Mouse (Mus musculus) lung, embryonic 15.5 days (tissue): ENCODE measurements around the gene Whrn. TPM values are rescaled to one million over a fixed set of nuclear protein-coding genes. Genes with fewer than 3 reads are reported as not detected.

Source experiments
- ATAC-seq: fragments of 200-750 bp; cut with Nextera tagmentation; 2 replicates; pipeline ENCODE4 v1.8.0; 2017; ENCODE audit warnings: moderate number of reproducible peaks, borderline replicate concordance; ENCODE audit not compliant: low FRiP score, low TSS enrichment; ENCODE audit errors: extremely low read depth
- H3K27ac ChIP-seq: fragments of 300-500 bp; sonication (generic); 2 replicates; pipeline ENCODE4 v1.5.1; 2015; ENCODE audit warnings: moderate library complexity, mild to moderate bottlenecking, inconsistent platforms
- H3K27me3 ChIP-seq: fragments of 300-500 bp; sonication (generic); 2 replicates; pipeline ENCODE4 v1.6.1; 2015; ENCODE audit warnings: inconsistent platforms
- H3K36me3 ChIP-seq: fragments of 300-500 bp; sonication (generic); 2 replicates; pipeline ENCODE4 v1.6.1; 2015; ENCODE audit warnings: inconsistent platforms
- H3K4me1 ChIP-seq: fragments of 300-500 bp; sonication (generic); 2 replicates; pipeline ENCODE4 v1.6.1; 2015; ENCODE audit warnings: inconsistent platforms
- H3K4me2 ChIP-seq: fragments of 300-500 bp; sonication (generic); 2 replicates; pipeline ENCODE4 v1.6.1; 2015; ENCODE audit warnings: inconsistent platforms, mild to moderate bottlenecking, moderate library complexity
- H3K4me3 ChIP-seq: fragments of 300-500 bp; sonication (generic); 2 replicates; pipeline ENCODE4 v1.5.1; 2015; ENCODE audit warnings: mild to moderate bottlenecking, inconsistent platforms
- H3K9ac ChIP-seq: fragments of 300-500 bp; sonication (generic); 2 replicates; pipeline ENCODE4 v1.6.1; 2015; ENCODE audit warnings: inconsistent platforms
- H3K9me3 ChIP-seq: fragments of 300-500 bp; sonication (generic); 2 replicates; pipeline ENCODE4 v1.6.1; 2016; ENCODE audit warnings: inconsistent platforms
- WGBS: fragments of 180-500 bp; shearing (Covaris S2); methylation state at CpG from one replicate; pipeline ENCODE4 v1.1.7; 2015; 5-methylcytosine and 5-hydroxymethylcytosine counted together
- polyA plus RNA-seq: library from polyadenylated mRNA; unstranded; fragments of >200 nt; fragmentation: Nextera tagmentation; extraction: Ambion mirVana; gene quantifications from 2 replicates; pipeline ENCODE4 v1.2.1, GENCODE M21; 2015

Gene Whrn
- polyA plus RNA-seq, 1 experiment from 2014 or later: 2.7 TPM

DNA sequence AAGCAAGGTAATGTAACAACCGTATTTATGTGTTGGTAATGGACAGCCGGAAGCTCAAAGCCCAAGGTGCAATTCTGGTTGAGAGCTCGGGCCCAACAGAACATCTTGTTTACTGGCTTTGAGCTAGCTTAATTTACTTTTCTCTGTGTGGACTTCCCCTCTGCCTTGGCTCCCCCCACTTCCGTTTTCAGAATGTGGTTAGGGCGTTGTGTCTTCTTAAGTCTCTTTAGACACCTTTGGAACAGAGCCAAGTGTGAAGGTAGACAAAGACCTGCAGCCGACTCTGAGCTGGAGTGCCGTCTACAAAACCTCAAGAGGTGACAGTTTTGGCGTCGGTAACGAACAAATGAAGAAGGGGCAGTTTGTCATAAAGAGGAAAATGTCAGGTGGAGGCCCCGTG lies 110.0 kb downstream of the Whrn start:
- ATAC-seq: no peak

DNA sequence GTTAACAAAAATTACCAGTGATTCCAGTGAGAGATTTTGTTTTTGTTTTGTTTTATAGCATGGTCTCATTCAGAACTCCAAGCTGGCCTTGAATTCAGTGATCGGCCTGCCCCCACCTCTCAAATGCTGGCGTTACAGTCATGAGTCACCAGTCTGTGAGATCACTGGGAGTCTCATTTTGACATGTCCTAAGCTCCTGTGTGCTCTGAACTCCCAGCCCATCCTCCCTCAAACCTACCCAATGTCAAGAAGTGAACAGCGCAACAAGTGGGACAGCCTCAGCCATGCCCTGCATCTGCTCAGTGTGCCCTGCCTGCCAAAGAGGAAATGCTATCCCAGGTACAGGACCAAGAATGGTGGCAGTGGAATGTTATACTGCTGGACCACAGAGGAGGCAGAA lies 110.5 kb downstream of the Whrn start:
- H3K27ac ChIP-seq: no peak overlapping the region
- no peak overlapping the region for H3K9ac ChIP-seq
- H3K36me3 ChIP-seq: peaks cover 49% of the 10 kb centered on the region
- no peak for ATAC-seq
- H3K9me3 ChIP-seq: no peaks in the 10 kb centered on the region
- 87% methylated on average over 3 of the region's 3 CpGs for WGBS
- no peak overlapping the region for H3K4me2 ChIP-seq
- no peaks in the 10 kb centered on the region for H3K27me3 ChIP-seq
- H3K4me1 ChIP-seq: no peaks in the 10 kb centered on the region
- no peak overlapping the region for H3K4me3 ChIP-seq

More for the DNA sequence above, 110.0 kb downstream of the Whrn start:
- no peaks in the 10 kb centered on the region for H3K27me3 ChIP-seq
- H3K9me3 ChIP-seq: no peaks in the 10 kb centered on the region
- H3K4me2 ChIP-seq: no peak overlapping the region
- no peaks in the 10 kb centered on the region for H3K4me1 ChIP-seq
- no peak overlapping the region for H3K9ac ChIP-seq
- no peak overlapping the region for H3K4me3 ChIP-seq
- peaks cover 45% of the 10 kb centered on the region for H3K36me3 ChIP-seq
- no peak overlapping the region for H3K27ac ChIP-seq
- WGBS: 60% methylated on average over 11 of the region's 11 CpGs

DNA sequence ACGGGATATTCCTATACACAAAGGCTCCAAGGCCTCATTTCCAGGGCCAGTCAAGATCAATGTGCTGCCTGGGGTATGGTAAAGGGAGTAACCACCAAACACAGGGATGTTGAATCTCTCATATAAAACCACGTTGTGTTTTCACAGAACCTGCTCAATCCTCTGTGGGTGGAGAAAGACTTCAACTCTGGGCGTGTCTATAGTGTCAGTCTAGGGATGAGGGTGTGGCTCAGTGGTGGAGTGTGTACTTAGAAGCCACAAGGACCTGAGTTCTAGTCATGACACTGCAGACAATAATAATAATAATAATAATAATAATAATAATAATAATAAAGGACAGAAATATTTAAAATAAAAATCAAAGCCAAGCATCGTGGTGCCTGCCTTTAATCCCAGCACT lies 111.5 kb downstream of the Whrn start:
- H3K27me3 ChIP-seq: no peaks in the 10 kb centered on the region
- no peaks in the 10 kb centered on the region for H3K4me1 ChIP-seq
- WGBS: 86% methylated on average over 4 of the region's 4 CpGs
- peaks cover 58% of the 10 kb centered on the region for H3K36me3 ChIP-seq
- no peak overlapping the region for H3K9ac ChIP-seq
- H3K9me3 ChIP-seq: no peaks in the 10 kb centered on the region
- H3K4me3 ChIP-seq: no peak overlapping the region
- H3K27ac ChIP-seq: no peak overlapping the region
- ATAC-seq: no peak
- H3K4me2 ChIP-seq: no peak overlapping the region

DNA sequence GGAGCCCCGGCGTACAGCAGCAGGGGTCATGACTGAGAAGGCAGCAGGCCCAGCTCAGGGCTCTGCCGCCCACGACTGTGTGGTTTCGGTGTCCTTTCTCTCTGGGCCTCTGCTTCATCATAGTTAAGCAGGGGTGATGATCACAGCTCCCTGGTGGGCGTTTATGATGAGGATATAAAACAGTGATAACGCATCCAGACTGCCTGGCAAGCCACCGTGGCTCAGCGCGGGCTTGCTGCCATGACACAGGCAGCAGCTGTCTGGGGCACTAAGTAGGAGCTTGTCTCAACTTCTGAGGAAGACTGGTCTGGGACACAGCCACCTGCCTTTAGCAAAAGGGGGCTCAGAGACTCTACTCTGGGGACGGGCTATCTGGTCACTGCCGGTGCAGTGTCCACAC lies 112.3 kb downstream of the Whrn start:
- Histone ChIP-seq H3K4me3 (no peak overlapping the region), H3K36me3 (peaks cover 60% of the 10 kb centered on the region), H3K9me3 (no peaks in the 10 kb centered on the region), H3K27me3 (no peaks in the 10 kb centered on the region), H3K4me2 (no peak overlapping the region), H3K9ac (no peak overlapping the region), H3K27ac (no peak overlapping the region), H3K4me1 (no peaks in the 10 kb centered on the region)
- no peak for ATAC-seq
- WGBS: 87% methylated on average over 12 of the region's 12 CpGs

DNA sequence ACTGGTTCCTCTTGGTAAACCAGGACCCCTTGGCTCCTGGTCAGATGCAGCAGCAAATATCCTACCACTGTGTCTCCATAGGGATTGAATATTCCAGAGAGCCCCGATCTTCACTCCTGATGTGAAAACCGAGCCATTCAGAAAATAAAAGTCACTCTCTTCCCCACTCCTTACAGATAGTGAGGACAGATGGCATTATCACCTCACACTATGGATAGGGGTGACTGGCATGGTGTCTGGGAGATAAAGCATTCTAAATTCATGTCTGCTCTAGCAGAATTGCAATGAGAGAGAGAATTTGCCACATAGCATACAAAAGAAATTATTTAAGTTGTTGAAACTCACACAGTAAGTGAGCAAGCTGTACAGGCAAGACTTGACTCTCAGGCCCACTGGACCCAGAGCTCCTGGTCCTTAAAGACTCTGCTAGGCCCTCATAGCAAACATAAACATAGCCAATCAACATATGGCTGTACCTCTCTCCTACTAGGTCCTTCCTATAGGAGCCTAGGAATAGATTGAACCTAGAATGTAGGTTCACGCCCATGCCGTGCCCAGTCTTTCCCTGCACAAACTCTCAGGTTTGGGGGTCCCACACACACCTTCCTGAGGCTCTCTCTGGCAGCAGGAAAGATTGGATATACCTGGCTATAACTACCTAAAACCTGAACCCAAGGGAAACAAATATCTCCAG lies 113.0 kb downstream of the Whrn start:
- Histone ChIP-seq H3K9ac (no peak overlapping the region), H3K4me3 (no peak overlapping the region), H3K27ac (no peak overlapping the region), H3K4me2 (no peak overlapping the region), H3K27me3 (no peaks in the 10 kb centered on the region), H3K4me1 (no peaks in the 10 kb centered on the region), H3K36me3 (peaks cover 63% of the 10 kb centered on the region), H3K9me3 (no peaks in the 10 kb centered on the region)
- no peak for ATAC-seq
- WGBS: 91% methylated on average over 4 of the region's 4 CpGs

DNA sequence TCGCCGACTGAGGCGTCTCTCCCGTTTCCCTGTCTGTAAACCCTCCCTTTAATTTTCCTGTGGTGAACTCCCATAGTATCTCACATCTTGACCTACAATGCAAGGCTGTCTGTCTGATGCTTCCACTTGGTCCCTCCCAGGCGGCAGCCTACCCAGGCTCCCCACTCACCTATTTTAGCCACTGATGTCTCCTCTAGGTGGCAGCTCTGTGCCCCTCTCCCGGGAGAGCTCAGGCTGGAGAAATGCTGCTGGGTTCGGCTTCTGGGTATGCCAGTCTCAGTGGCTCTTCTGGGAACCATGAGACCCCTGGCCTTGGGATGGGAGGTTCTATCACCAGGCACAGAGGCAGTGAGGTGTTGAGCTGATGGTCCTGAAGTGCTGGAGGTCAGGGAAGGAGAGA lies 118.3 kb downstream of the Whrn start:
- Histone ChIP-seq H3K27ac (no peak overlapping the region), H3K27me3 (no peaks in the 10 kb centered on the region), H3K36me3 (peaks cover 73% of the 10 kb centered on the region), H3K4me3 (no peak overlapping the region), H3K9me3 (no peaks in the 10 kb centered on the region), H3K4me2 (no peak overlapping the region), H3K9ac (no peak overlapping the region), H3K4me1 (no peaks in the 10 kb centered on the region)
- no peak for ATAC-seq
- WGBS: 61% methylated on average over 7 of the region's 7 CpGs

DNA sequence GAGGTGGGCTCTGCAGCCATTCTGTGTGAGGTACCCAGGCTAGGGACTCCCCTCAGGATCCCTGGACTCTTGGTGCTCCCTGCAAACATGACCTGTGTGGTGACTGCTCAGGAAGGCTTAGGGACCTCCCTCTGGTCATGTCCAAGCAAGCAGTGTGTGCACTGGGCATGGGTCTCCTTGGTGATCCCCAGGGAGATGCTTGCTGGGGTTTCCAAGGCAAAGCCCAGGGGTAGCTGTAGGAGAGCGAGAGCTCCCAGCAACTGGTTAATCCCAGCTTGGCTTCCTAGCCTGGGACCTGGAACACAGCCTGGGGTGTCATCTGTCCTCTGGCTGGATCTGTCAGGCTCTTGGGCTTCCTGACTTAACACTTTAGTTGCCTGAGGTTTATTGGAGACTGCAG lies 120.4 kb downstream of the Whrn start:
- Histone ChIP-seq H3K4me2 (no peak overlapping the region), H3K27ac (no peak overlapping the region), H3K9me3 (no peaks in the 10 kb centered on the region), H3K4me1 (no peaks in the 10 kb centered on the region), H3K36me3 (peaks cover 65% of the 10 kb centered on the region), H3K4me3 (no peak overlapping the region), H3K27me3 (no peaks in the 10 kb centered on the region), H3K9ac (no peak overlapping the region)
- ATAC-seq: no peak
- WGBS: 52% methylated on average over 1 of the region's 1 CpGs

DNA sequence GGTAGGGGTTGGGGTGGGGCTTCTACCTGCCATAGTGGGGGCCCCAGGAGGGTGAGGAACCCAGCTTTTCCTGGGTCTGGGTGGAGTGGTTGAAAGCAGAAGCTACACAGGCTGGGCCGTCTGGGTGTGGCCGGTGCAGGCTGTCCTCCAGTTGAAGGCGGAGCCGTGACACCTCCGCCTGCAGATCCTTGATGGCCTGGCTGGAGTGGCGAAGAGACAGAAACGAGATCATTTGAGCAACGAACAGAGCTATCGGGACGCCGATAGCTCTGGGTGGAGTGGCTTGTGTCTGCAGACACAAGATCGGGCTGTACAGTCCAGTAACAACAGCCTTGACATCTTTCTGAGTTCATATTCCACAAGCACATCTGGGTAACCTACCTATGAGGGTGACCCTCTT lies 121.5 kb downstream of the Whrn start:
- Histone ChIP-seq H3K4me3 (no peak overlapping the region), H3K4me2 (no peak overlapping the region), H3K4me1 (no peaks in the 10 kb centered on the region), H3K9me3 (no peaks in the 10 kb centered on the region), H3K27ac (no peak overlapping the region), H3K36me3 (peaks cover 65% of the 10 kb centered on the region), H3K27me3 (no peaks in the 10 kb centered on the region), H3K9ac (no peak overlapping the region)
- 75% methylated on average over 12 of the region's 12 CpGs for WGBS
- ATAC-seq: peak; percentile 14; the same call in 1 of the 2 replicates

DNA sequence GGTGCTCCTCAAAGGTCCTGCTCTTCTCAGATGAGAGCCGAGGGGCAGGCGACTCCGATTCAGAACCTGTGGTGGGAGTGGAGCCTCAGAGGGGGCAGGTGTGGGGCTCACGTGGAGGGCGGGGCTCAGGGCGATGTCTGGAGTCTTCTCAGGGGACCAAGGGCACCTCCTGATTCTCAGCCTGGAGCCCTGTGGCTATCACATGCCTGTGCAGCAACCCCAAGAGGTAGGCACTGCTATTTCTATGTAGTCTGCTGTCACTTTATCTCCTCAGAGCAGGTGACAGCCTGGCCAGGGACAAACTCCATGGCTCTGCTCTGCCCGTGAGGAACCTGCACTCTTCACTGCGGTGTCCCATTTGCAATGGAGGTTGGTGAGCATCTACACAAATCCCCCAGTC lies 122.4 kb downstream of the Whrn start:
- Histone ChIP-seq H3K9ac (no peak overlapping the region), H3K36me3 (peaks cover 63% of the 10 kb centered on the region)

DNA sequence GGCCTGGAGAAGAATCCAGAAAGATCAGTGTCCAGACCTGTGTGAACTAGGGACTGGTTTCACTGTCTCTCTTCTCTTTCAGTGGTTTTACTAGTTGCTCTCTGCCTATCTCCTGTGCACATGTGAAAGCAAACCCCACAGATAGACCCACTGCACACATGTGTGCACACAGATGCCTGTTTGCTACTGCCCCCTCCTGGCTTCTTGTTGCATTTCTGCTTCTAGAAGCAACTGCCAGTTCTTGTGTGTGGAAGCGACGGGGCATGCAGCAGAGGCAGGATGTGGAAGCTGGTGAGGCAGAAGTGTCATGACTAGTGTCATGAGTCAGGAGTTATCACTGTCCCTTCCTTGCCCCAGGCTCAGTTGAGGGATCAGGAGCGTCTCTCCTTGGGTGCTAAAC lies 123.9 kb downstream of the Whrn start:
- H3K4me1 ChIP-seq: no peaks in the 10 kb centered on the region
- ATAC-seq: no peak
- peaks cover 60% of the 10 kb centered on the region for H3K36me3 ChIP-seq
- H3K9me3 ChIP-seq: no peaks in the 10 kb centered on the region
- WGBS: 42% methylated on average over 3 of the region's 3 CpGs
- no peak overlapping the region for H3K27ac ChIP-seq
- no peak overlapping the region for H3K4me2 ChIP-seq
- H3K27me3 ChIP-seq: no peaks in the 10 kb centered on the region
- no peak overlapping the region for H3K4me3 ChIP-seq
- no peak overlapping the region for H3K9ac ChIP-seq

More for the DNA sequence above, 122.4 kb downstream of the Whrn start:
- H3K4me3 ChIP-seq: no peak overlapping the region
- no peak overlapping the region for H3K4me2 ChIP-seq
- WGBS: 94% methylated on average over 8 of the region's 8 CpGs
- no peak overlapping the region for H3K27ac ChIP-seq
- no peaks in the 10 kb centered on the region for H3K27me3 ChIP-seq
- H3K4me1 ChIP-seq: no peaks in the 10 kb centered on the region
- no peak for ATAC-seq
- H3K9me3 ChIP-seq: no peaks in the 10 kb centered on the region

DNA sequence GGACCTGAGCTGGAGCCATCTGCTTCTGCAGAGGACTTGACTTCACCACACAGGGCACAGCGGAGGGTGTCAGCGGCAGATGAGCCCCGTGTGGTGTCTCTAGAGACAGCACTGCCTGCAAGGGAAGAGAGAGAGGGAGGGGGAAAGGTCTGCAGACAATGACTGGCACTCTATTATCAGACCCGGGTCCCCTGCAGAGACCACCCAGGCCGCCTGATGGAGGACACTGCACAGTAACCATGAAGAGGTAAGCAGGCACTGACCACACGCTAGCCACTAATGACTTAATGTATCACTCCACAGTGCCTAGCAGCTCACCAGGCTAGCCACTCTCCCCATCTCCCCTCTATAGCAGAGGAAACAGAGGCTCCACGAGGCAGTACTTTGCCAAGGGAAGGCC lies 124.9 kb downstream of the Whrn start:
- WGBS: 53% methylated on average over 7 of the region's 7 CpGs
- no peaks in the 10 kb centered on the region for H3K4me1 ChIP-seq
- ATAC-seq: no peak
- no peaks in the 10 kb centered on the region for H3K27me3 ChIP-seq
- no peak overlapping the region for H3K9ac ChIP-seq
- H3K27ac ChIP-seq: no peak overlapping the region
- no peak overlapping the region for H3K4me3 ChIP-seq
- no peak overlapping the region for H3K4me2 ChIP-seq
- H3K9me3 ChIP-seq: no peaks in the 10 kb centered on the region
- peaks cover 51% of the 10 kb centered on the region for H3K36me3 ChIP-seq

DNA sequence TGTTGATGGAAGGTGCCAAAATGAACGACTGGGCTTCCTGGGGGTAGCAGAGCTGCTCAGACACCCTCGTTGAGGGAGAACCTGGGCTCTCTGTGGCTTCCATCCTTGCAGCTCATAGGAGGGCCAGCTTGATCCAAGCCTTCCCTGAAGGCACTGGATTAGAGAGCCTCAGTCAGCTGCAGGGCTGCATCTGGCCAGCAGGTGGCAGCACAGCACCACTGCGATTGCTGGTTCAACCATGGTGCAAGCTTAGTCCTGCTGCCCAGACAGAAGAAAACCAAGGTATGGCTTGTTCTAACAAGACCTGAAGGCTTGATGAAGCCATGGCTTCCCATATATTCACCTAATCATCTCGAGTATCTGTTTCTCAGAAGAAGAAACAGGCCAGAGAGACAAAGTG lies 127.2 kb downstream of the Whrn start:
- H3K9me3 ChIP-seq: no peaks in the 10 kb centered on the region
- peaks cover 43% of the 10 kb centered on the region for H3K36me3 ChIP-seq
- no peaks in the 10 kb centered on the region for H3K4me1 ChIP-seq
- H3K4me3 ChIP-seq: no peak overlapping the region
- WGBS: 19% methylated on average over 4 of the region's 4 CpGs
- H3K27me3 ChIP-seq: no peaks in the 10 kb centered on the region
- no peak overlapping the region for H3K9ac ChIP-seq
- no peak overlapping the region for H3K4me2 ChIP-seq
- ATAC-seq: peak; percentile 35; the same call in 1 of the 2 replicates
- no peak overlapping the region for H3K27ac ChIP-seq
